Mouse (Mus musculus): ENCODE data around the gene Kansl1. TPM values are rescaled to one million over a fixed set of nuclear protein-coding genes. Genes with fewer than 3 reads are reported as not detected.

Gene Kansl1
- total and polyA plus RNA-seq, 3 experiments = 17.3 to 48.4 (median 24.7) TPM

DNA sequence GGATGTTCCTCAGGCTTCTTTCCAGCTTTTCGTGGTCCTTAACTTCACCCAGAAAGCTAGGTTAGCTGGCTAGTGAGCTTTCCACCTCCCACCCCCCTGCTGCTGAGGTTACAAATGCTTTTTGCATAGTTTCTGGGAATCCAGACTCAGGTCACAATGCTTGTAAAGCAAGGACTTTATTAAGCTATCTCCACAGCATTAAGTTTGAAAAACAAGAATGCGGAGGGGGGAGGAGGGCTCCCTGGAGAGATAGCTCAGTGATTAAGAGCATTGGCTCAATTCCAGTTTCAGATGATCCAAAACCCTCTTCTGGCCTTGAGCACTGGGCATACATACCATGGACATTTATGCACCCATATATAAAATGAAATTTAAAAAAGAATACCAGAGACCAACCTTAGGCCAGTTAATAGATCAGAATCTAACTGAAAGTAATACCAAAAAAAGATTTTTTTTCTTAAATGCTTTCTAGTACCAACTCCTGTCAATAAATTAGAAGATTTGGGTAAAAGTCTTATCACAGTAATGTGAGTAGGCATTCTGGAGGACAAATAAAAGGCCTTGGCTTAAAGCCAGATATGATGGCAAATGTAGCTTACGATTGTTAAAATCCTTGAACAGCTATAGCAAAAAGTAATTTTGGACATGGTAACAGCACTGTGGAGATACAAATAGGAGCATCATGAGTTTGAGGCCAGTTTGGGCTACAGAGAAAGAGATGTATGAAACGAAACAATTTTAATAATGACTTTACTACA, 69.0 kb downstream of the Kansl1 start:
- peaks cover 24 to 66% of the 10 kb centered on the region in 2 experiments for H3K36me3 ChIP-seq (replicated peaks in 1 of 2; ENCODE audit: control insufficient read depth in 1 of 2, insufficient read depth in 1 of 2, low read length in 1 of 2)
- TF ChIP-seq EP300 (IDR thresholded peaks at IDR 0.05; ENCODE audit: low read length) (no peak), MAX (IDR thresholded peaks at IDR 0.05; ENCODE audit: low read length) (no peak), GABPA (IDR thresholded peaks at IDR 0.05; ENCODE audit: insufficient replicate concordance, low read depth, low read length) (no peak), RAD21 (IDR thresholded peaks at IDR 0.05; ENCODE audit: low read depth, low read length) (no peak), MYC (IDR thresholded peaks at IDR 0.05; ENCODE audit: low read depth, low read length) (no peak), JUN (IDR thresholded peaks at IDR 0.05; ENCODE audit: insufficient read depth, low read depth, low read length) (no peak), USF1 (IDR thresholded peaks at IDR 0.05; ENCODE audit: low read depth, low read length) (no peak), MEF2A (IDR thresholded peaks at IDR 0.05; ENCODE audit: borderline replicate concordance, low read depth, low read length) (no peak), ETS1 (conservative IDR thresholded peaks at IDR 0.05; ENCODE audit: low read depth, low read length) (no peak), MXI1 (IDR thresholded peaks at IDR 0.05; ENCODE audit: low read depth, low read length) (no peak), RCOR1 (conservative IDR thresholded peaks at IDR 0.05; ENCODE audit: low read depth, low read length) (no peak), ZC3H11A (IDR thresholded peaks at IDR 0.05; ENCODE audit: low read depth, low read length) (no peak), IRF4 (IDR thresholded peaks at IDR 0.05; ENCODE audit: low read depth, low read length) (no peak), POLR2A (IDR thresholded peaks at IDR 0.05; ENCODE audit: low read depth, low read length) (no peak), JUND (conservative IDR thresholded peaks at IDR 0.05; ENCODE audit: low read depth, low read length) (no peak), ZMIZ1 (IDR thresholded peaks at IDR 0.05; ENCODE audit: low read depth, low read length) (no peak), MAZ (IDR thresholded peaks at IDR 0.05; ENCODE audit: low read depth, low read length) (no peak), PAX5 (IDR thresholded peaks at IDR 0.05; ENCODE audit: low read length) (no peak), TBP (conservative IDR thresholded peaks at IDR 0.05; ENCODE audit: low read depth, low read length) (no peak)
- dilution Hi-C loops (cut with MboI; ENCODE audit: extremely low pct_ligation_motif_present, extremely low pct_unique_long_range_greater_than_20kb, low sequenced_read_pairs) = no loop called here

DNA sequence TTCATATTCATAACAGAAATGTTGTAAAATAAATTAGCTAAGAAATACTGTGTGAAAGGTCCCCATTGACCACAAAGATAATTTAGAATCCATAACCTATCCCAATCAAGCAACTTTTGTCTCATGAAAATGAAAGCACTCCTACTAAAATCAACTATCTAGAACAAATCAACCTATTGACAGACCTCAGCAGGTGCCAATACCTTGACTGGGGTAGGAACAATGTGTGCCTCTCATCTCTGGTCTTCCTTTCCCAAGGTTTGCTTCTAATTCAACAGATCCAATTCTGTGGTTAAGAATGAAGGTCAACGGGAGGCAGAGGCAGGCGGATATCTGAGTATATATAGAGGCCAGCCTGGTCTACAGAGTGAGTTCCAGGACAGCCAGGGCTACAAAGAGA, 73.0 kb downstream of the Kansl1 start:
- DNase-seq (ENCODE audit: extremely low read depth) = no peak
- in situ Hi-C loops (cut with MboI; ENCODE audit: low pct_ligation_motif_present, low pct_unique_long_range_greater_than_20kb, low sequenced_read_pairs) = loop anchor here (5.0 kb wide), 1 partner anchor 33 kb away; no protein-coding TSS in a partner anchor
- H3K79me2 ChIP-seq (replicated peaks; ENCODE audit: control insufficient read depth, extremely low read depth, insufficient read depth, poor library complexity, severe bottlenecking) = peaks cover 52% of the 10 kb centered on the region

More for the DNA sequence above, 69.0 kb downstream of the Kansl1 start:
- Histone ChIP-seq H3K79me2 (replicated peaks; ENCODE audit: control insufficient read depth, extremely low read depth, insufficient read depth, poor library complexity, severe bottlenecking) (peaks cover 62% of the 10 kb centered on the region), H3K4me1 (ENCODE audit: control insufficient read depth in 1 of 2, insufficient read depth in 2 of 2) (peaks cover 6 to 53% of the 10 kb centered on the region in 2 experiments), H3K4me3 (replicated peaks in 1 of 3; ENCODE audit: low read depth in 2 of 3, low read length in 2 of 3, poor library complexity in 1 of 3) (no peak overlapping the region), H3K4me2 (ENCODE audit: insufficient read depth, low read depth, poor library complexity, severe bottlenecking) (no peak overlapping the region), H3K9me3 (replicated peaks; ENCODE audit: low read length) (peaks cover 7% of the 10 kb centered on the region), H3K9ac (ENCODE audit: insufficient read depth, low read depth) (no peak overlapping the region), H3K27ac (ENCODE audit: insufficient read depth, low read depth) (no peak overlapping the region), H3K27me3 (replicated peaks) (no peaks in the 10 kb centered on the region)
- DNase-seq (ENCODE audit: extremely low read depth) = no peak
- in situ Hi-C loops (cut with MboI; ENCODE audit: low pct_ligation_motif_present, low pct_unique_long_range_greater_than_20kb, low sequenced_read_pairs) = loop anchor here (5.0 kb wide), 1 partner anchor 37 kb away; no protein-coding TSS in a partner anchor

More for the DNA sequence above, 73.0 kb downstream of the Kansl1 start:
- no peak overlapping the region for H3K9ac ChIP-seq (ENCODE audit: insufficient read depth, low read depth)
- TF ChIP-seq JUN (IDR thresholded peaks at IDR 0.05; ENCODE audit: insufficient read depth, low read depth, low read length) (no peak), MAZ (IDR thresholded peaks at IDR 0.05; ENCODE audit: low read depth, low read length) (no peak), USF2 (conservative IDR thresholded peaks at IDR 0.05; ENCODE audit: low read depth, low read length) (no peak), CHD1 (IDR thresholded peaks at IDR 0.05; ENCODE audit: low read depth, low read length) (no peak), MYC (IDR thresholded peaks at IDR 0.05; ENCODE audit: low read depth, low read length) (no peak), TBP (conservative IDR thresholded peaks at IDR 0.05; ENCODE audit: low read depth, low read length) (no peak), BHLHE40 (IDR thresholded peaks at IDR 0.05; ENCODE audit: low read depth, low read length) (no peak), GABPA (IDR thresholded peaks at IDR 0.05; ENCODE audit: insufficient replicate concordance, low read depth, low read length) (no peak), USF1 (IDR thresholded peaks at IDR 0.05; ENCODE audit: low read depth, low read length) (no peak)
- no peak overlapping the region for H3K4me3 ChIP-seq (replicated peaks in 1 of 3; ENCODE audit: low read depth in 2 of 3, low read length in 2 of 3, poor library complexity in 1 of 3)
- dilution Hi-C loops (cut with MboI; ENCODE audit: extremely low pct_ligation_motif_present, extremely low pct_unique_long_range_greater_than_20kb, low sequenced_read_pairs) = no loop called here
- no peak overlapping the region for H3K27ac ChIP-seq (ENCODE audit: insufficient read depth, low read depth)
- H3K9me3 ChIP-seq (replicated peaks; ENCODE audit: low read length) = no peaks in the 10 kb centered on the region
- H3K4me2 ChIP-seq (ENCODE audit: insufficient read depth, low read depth, poor library complexity, severe bottlenecking) = no peak overlapping the region
- H3K27me3 ChIP-seq (replicated peaks) = no peaks in the 10 kb centered on the region
- peaks cover 22 to 71% of the 10 kb centered on the region in 2 experiments for H3K36me3 ChIP-seq (replicated peaks in 1 of 2; ENCODE audit: control insufficient read depth in 1 of 2, insufficient read depth in 1 of 2, low read length in 1 of 2)
- H3K4me1 ChIP-seq (ENCODE audit: control insufficient read depth in 1 of 2, insufficient read depth in 2 of 2) = peaks cover 6 to 50% of the 10 kb centered on the region in 2 experiments

Data from CH12.LX (cell line).